Mouse (Mus musculus) right cerebral cortex, postnatal 14 days (tissue): ENCODE data around the gene Cdh16.
A peak's percentile ranks its signal among the peaks of the same experiment; 100 is the strongest.

Experiments
- DNase-seq: peaks from one replicate; pipeline ENCODE4 v3.0.0; 2022

The Cdh16 gene

GRCm38 (mm10) chr8:104570436-104571343, 53.5 kb downstream of the Cdh16 start:
- DNase-seq = peak; percentile 82

- no peak for DNase-seq
These were observed 54.6 kb downstream of the Cdh16 start for GRCm38 (mm10) chr8:104569559-104569958.

- no peak for DNase-seq
These were observed 58.8 kb downstream of the Cdh16 start for GRCm38 (mm10) chr8:104565457-104565798.

- peak; percentile 89 for DNase-seq
These were observed 59.4 kb downstream of the Cdh16 start for GRCm38 (mm10) chr8:104564633-104565456.

GRCm38 (mm10) chr8:104560731-104561130, 63.5 kb downstream of the Cdh16 start:
- no peak for DNase-seq

DNA sequence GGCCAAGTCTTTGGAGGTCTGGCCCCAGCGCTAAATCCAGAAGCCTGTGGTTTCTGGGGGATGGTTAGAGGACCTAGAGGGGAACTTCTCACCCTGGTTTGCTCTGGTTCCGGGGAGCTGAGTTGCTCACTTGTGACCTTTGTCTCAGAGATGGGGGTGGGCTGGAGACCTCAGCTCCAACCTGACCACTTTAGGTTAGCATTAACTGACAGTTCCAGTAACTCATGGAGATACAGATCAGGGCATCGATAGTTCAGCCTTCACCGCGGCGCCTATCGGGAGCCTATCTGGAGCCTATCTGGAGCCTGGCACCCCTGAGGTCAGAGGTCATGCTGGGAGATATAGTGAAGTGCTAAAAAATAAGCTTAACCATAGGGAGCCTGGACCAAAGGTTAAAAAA, 67.0 kb downstream of the Cdh16 start:
- DNase-seq = no peak

- no peak for DNase-seq
These were observed 69.0 kb downstream of the Cdh16 start for GRCm38 (mm10) chr8:104555191-104555590.
